Mouse (Mus musculus) liver, embryonic 12.5 days (tissue): ENCODE data around the gene Ldlrad3. TPM values are rescaled to one million over a fixed set of nuclear protein-coding genes. Genes with fewer than 3 reads are reported as not detected.

Experiments used
- ATAC-seq: fragments of 200-750 bp; cut with Nextera tagmentation; 2 replicates; pipeline ENCODE4 v1.8.0; 2017; ENCODE audit warnings: moderate number of reproducible peaks, mild to moderate bottlenecking, moderate library complexity
- H3K27ac ChIP-seq: fragments of 300-500 bp; sonication (generic); 2 replicates; pipeline ENCODE4 v1.5.1; 2016; ENCODE audit warnings: mild to moderate bottlenecking
- H3K27me3 ChIP-seq: fragments of 300-500 bp; sonication (generic); replicated peaks from 2 replicates; pipeline ENCODE4 v1.6.1; 2016; ENCODE audit warnings: mild to moderate bottlenecking, moderate library complexity
- H3K36me3 ChIP-seq: fragments of 300-500 bp; sonication (generic); 2 replicates; pipeline ENCODE4 v1.6.1; 2016; ENCODE audit warnings: mild to moderate bottlenecking, moderate library complexity
- H3K4me1 ChIP-seq: fragments of 300-500 bp; sonication (generic); 2 replicates; pipeline ENCODE4 v1.6.1; 2016
- H3K4me2 ChIP-seq: fragments of 300-500 bp; sonication (generic); 2 replicates; pipeline ENCODE4 v1.6.1; 2016; ENCODE audit warnings: mild to moderate bottlenecking, moderate library complexity
- H3K4me3 ChIP-seq: fragments of 300-500 bp; sonication (generic); 2 replicates; pipeline ENCODE4 v1.5.1; 2016; ENCODE audit warnings: mild to moderate bottlenecking, moderate library complexity
- H3K9ac ChIP-seq: fragments of 300-500 bp; sonication (generic); 2 replicates; pipeline ENCODE4 v1.6.1; 2016; ENCODE audit warnings: mild to moderate bottlenecking, moderate library complexity
- H3K9me3 ChIP-seq: fragments of 300-500 bp; sonication (generic); replicated peaks from 2 replicates; pipeline ENCODE4 v1.6.1; 2016; ENCODE audit warnings: mild to moderate bottlenecking, moderate library complexity
- WGBS: fragments of 180-500 bp; shearing (Covaris S2); methylation state at CpG from one replicate; pipeline ENCODE4 v1.1.7; 2016; ENCODE audit not compliant: insufficient replicate concordance; 5-methylcytosine and 5-hydroxymethylcytosine counted together
- polyA plus RNA-seq: library from polyadenylated mRNA; unstranded; fragments of >200 nt; fragmentation: Nextera tagmentation; extraction: Ambion mirVana; gene quantifications from 2 replicates; pipeline ENCODE4 v1.2.1, GENCODE M21; 2016

Ldlrad3 gene
- polyA plus RNA-seq, 1 experiment from 2014 or later, result 8.2 TPM

- 74% methylated on average over 11 of the region's 11 CpGs for WGBS
- Histone ChIP-seq H3K36me3 (no peaks in the 10 kb centered on the region), H3K4me2 (no peak overlapping the region), H3K9ac (no peak overlapping the region), H3K4me1 (peaks cover 11% of the 10 kb centered on the region; the same call in 1 of the 2 replicates), H3K9me3 (no peaks in the 10 kb centered on the region), H3K27ac (no peak overlapping the region), H3K4me3 (no peak overlapping the region), H3K27me3 (no peaks in the 10 kb centered on the region)
- no peak for ATAC-seq
Measured at GRCm38 (mm10) chr2:101998911-101999572, 187.1 kb downstream of the Ldlrad3 start.

- Histone ChIP-seq H3K27me3 (no peaks in the 10 kb centered on the region), H3K4me3 (no peak overlapping the region), H3K4me1 (peaks cover 5% of the 10 kb centered on the region; the same call in 1 of the 2 replicates), H3K4me2 (no peak overlapping the region), H3K9me3 (no peaks in the 10 kb centered on the region), H3K9ac (no peak overlapping the region), H3K36me3 (no peaks in the 10 kb centered on the region), H3K27ac (no peak overlapping the region)
- WGBS, result 73% methylated on average over 11 of the region's 11 CpGs
- no peak for ATAC-seq
Measured at GRCm38 (mm10) chr2:101997013-101997412, 189.2 kb downstream of the Ldlrad3 start.

GRCm38 (mm10) chr2:101992574-101993310 lies 193.4 kb downstream of the Ldlrad3 start:
- Histone ChIP-seq H3K9ac (no peak overlapping the region), H3K4me3 (no peak overlapping the region), H3K4me1 (peaks cover 12% of the 10 kb centered on the region; the same call in 1 of the 2 replicates), H3K27ac (no peak overlapping the region), H3K27me3 (no peaks in the 10 kb centered on the region), H3K4me2 (no peak overlapping the region), H3K9me3 (no peaks in the 10 kb centered on the region), H3K36me3 (no peaks in the 10 kb centered on the region)
- ATAC-seq, result no peak
- 59% methylated on average over 9 of the region's 9 CpGs for WGBS

- Histone ChIP-seq H3K27me3 (no peaks in the 10 kb centered on the region), H3K36me3 (no peaks in the 10 kb centered on the region), H3K27ac (no peak overlapping the region), H3K4me2 (no peak overlapping the region), H3K4me1 (peaks cover 12% of the 10 kb centered on the region; the same call in 1 of the 2 replicates), H3K4me3 (no peak overlapping the region), H3K9me3 (no peaks in the 10 kb centered on the region), H3K9ac (no peak overlapping the region)
- ATAC-seq, result no peak
- WGBS, result 42% methylated on average over 2 of the region's 2 CpGs
Measured at GRCm38 (mm10) chr2:101991726-101992125, 194.5 kb downstream of the Ldlrad3 start.

- Histone ChIP-seq H3K4me3 (no peak overlapping the region), H3K27ac (no peak overlapping the region), H3K4me1 (peaks cover 15% of the 10 kb centered on the region; the same call in 1 of the 2 replicates), H3K9ac (no peak overlapping the region), H3K36me3 (no peaks in the 10 kb centered on the region), H3K9me3 (no peaks in the 10 kb centered on the region), H3K27me3 (no peaks in the 10 kb centered on the region), H3K4me2 (no peak overlapping the region)
- no peak for ATAC-seq
- 61% methylated on average over 3 of the region's 3 CpGs for WGBS
Measured at GRCm38 (mm10) chr2:101986344-101987087, 199.7 kb downstream of the Ldlrad3 start.

- Histone ChIP-seq H3K27me3 (no peaks in the 10 kb centered on the region), H3K4me1 (0 out of 2 replicates have a peak, but pooled peaks cover 7% of the 10 kb centered on the region), H3K9ac (no peak overlapping the region), H3K4me2 (no peak overlapping the region), H3K9me3 (no peaks in the 10 kb centered on the region), H3K36me3 (no peaks in the 10 kb centered on the region), H3K4me3 (no peak overlapping the region), H3K27ac (no peak overlapping the region)
- 79% methylated on average over 9 of the region's 9 CpGs for WGBS
- no peak for ATAC-seq
Measured at GRCm38 (mm10) chr2:101983853-101984543, 202.2 kb downstream of the Ldlrad3 start.

- Histone ChIP-seq H3K27me3 (no peaks in the 10 kb centered on the region), H3K9ac (no peak overlapping the region), H3K27ac (no peak overlapping the region), H3K9me3 (no peaks in the 10 kb centered on the region), H3K36me3 (no peaks in the 10 kb centered on the region), H3K4me2 (no peak overlapping the region), H3K4me3 (no peak overlapping the region), H3K4me1 (0 out of 2 replicates have a peak, but pooled peaks cover 7% of the 10 kb centered on the region)
- WGBS, result 69% methylated on average over 15 of the region's 15 CpGs
- no peak for ATAC-seq
Measured at GRCm38 (mm10) chr2:101983082-101983852, 202.9 kb downstream of the Ldlrad3 start.

- Histone ChIP-seq H3K9me3 (no peaks in the 10 kb centered on the region), H3K27ac (no peak overlapping the region), H3K9ac (no peak overlapping the region), H3K4me2 (no peak overlapping the region), H3K36me3 (no peaks in the 10 kb centered on the region), H3K27me3 (no peaks in the 10 kb centered on the region), H3K4me1 (0 out of 2 replicates have a peak, but pooled peaks cover 7% of the 10 kb centered on the region), H3K4me3 (no peak overlapping the region)
- ATAC-seq, result no peak
- WGBS, result 63% methylated on average over 6 of the region's 6 CpGs
Measured at GRCm38 (mm10) chr2:101981964-101982498, 204.2 kb downstream of the Ldlrad3 start.

- no peak for ATAC-seq
- WGBS, result 53% methylated on average over 2 of the region's 2 CpGs
Measured at GRCm38 (mm10) chr2:101981211-101981610, 205.0 kb downstream of the Ldlrad3 start.

GRCm38 (mm10) chr2:101980456-101980947 lies 205.7 kb downstream of the Ldlrad3 start:
- Histone ChIP-seq H3K9me3 (no peaks in the 10 kb centered on the region), H3K36me3 (no peaks in the 10 kb centered on the region), H3K4me3 (no peak overlapping the region), H3K4me1 (0 out of 2 replicates have a peak, but pooled peaks cover 7% of the 10 kb centered on the region), H3K27me3 (no peaks in the 10 kb centered on the region), H3K4me2 (no peak overlapping the region), H3K27ac (no peak overlapping the region), H3K9ac (no peak overlapping the region)
- WGBS, result 86% methylated on average over 8 of the region's 8 CpGs
- ATAC-seq, result no peak

More at GRCm38 (mm10) chr2:101981211-101981610, 205.0 kb downstream of the Ldlrad3 start:
- no peak overlapping the region for H3K4me3 ChIP-seq
- H3K27ac ChIP-seq, result no peak overlapping the region
- no peak overlapping the region for H3K4me2 ChIP-seq
- H3K36me3 ChIP-seq, result no peaks in the 10 kb centered on the region
- H3K27me3 ChIP-seq, result no peaks in the 10 kb centered on the region
- H3K9ac ChIP-seq, result no peak overlapping the region
- H3K4me1 ChIP-seq, result 0 out of 2 replicates have a peak, but pooled peaks cover 7% of the 10 kb centered on the region
- H3K9me3 ChIP-seq, result no peaks in the 10 kb centered on the region
